Mouse (Mus musculus): ENCODE measurements around the gene Ppp1r3c. TPM values are rescaled to one million over a fixed set of nuclear protein-coding genes. Genes with fewer than 3 reads are reported as not detected.

Gene Ppp1r3c
- not detected in 2 replicates for total RNA-seq (2023)

DNA sequence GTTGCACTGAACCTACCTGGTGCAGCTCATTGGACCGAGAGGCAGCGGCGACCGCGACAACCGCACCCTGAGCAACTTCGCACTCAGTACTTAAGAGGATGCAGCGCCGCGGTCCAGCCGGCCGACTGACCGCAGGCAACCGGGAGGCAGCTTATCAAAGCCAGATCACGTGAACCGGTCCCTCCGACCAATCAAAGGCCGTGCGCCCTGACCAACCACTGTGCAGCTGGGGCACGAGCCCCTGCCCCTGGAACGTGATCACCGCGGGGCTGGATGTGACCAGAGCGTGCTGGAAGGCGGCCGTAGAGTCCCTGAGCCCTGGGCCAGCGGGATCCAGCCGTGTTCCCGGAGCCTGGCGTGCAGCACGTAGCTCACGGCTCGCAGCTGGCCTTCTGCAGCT, at the start of gene Ppp1r3c:
TSS of gene Ppp1r3c (minus strand) at position 117 of the 400 bp plus-strand sequence.

Other genes with a start within 250 kb of the Ppp1r3c start
- 0.32 and 0.39 TPM in 2 replicates for gene Hectd2, start 182.0 kb downstream of the Ppp1r3c start, total RNA-seq (2023)
- 77.1 and 100 TPM in 2 replicates for gene Tnks2, start 97.6 kb upstream of the Ppp1r3c start, total RNA-seq (2023)
- gene Fgfbp3, start 183.0 kb upstream of the Ppp1r3c start, total RNA-seq (2023) = not detected in 2 replicates
- 22.8 and 33.3 TPM in 2 replicates for gene Btaf1, start 189.4 kb upstream of the Ppp1r3c start, total RNA-seq (2023)